Mouse (Mus musculus) embryonic facial prominence, embryonic 12.5 days (tissue): ENCODE measurements around the gene Dgka. TPM values are rescaled to one million over a fixed set of nuclear protein-coding genes. Genes with fewer than 3 reads are reported as not detected.

Experiments
- ATAC-seq: fragments of 200-750 bp; cut with Nextera tagmentation; 2 replicates; pipeline ENCODE4 v1.8.0; 2017; ENCODE audit not compliant: insufficient number of reproducible peaks, insufficient read depth, low FRiP score, low TSS enrichment
- H3K27ac ChIP-seq: fragments of 300-500 bp; sonication (generic); 2 replicates; pipeline ENCODE4 v1.5.1; 2016; ENCODE audit warnings: mild to moderate bottlenecking
- H3K27me3 ChIP-seq: fragments of 300-500 bp; sonication (generic); 2 replicates; pipeline ENCODE4 v1.6.1; 2016; ENCODE audit warnings: mild to moderate bottlenecking, moderate library complexity
- H3K36me3 ChIP-seq: fragments of 300-500 bp; sonication (generic); 2 replicates; pipeline ENCODE4 v1.6.1; 2016; ENCODE audit warnings: mild to moderate bottlenecking
- H3K4me1 ChIP-seq: fragments of 300-500 bp; sonication (generic); 2 replicates; pipeline ENCODE4 v1.6.1; 2016
- H3K4me2 ChIP-seq: fragments of 300-500 bp; sonication (generic); replicated peaks from 2 replicates; pipeline ENCODE4 v1.6.1; 2016; ENCODE audit warnings: mild to moderate bottlenecking, moderate library complexity
- H3K4me3 ChIP-seq: fragments of 300-500 bp; sonication (generic); 2 replicates; pipeline ENCODE4 v1.5.1; 2016; ENCODE audit warnings: mild to moderate bottlenecking
- H3K9ac ChIP-seq: fragments of 300-500 bp; sonication (generic); 2 replicates; pipeline ENCODE4 v1.6.1; 2016; ENCODE audit warnings: mild to moderate bottlenecking, moderate library complexity
- H3K9me3 ChIP-seq: fragments of 300-500 bp; sonication (generic); 2 replicates; pipeline ENCODE4 v1.6.1; 2016; ENCODE audit warnings: mild to moderate bottlenecking, moderate library complexity
- WGBS: fragments of 180-500 bp; shearing (Covaris S2); methylation state at CpG from one replicate; pipeline ENCODE4 v1.1.7; 2016; 5-methylcytosine and 5-hydroxymethylcytosine counted together
- polyA plus RNA-seq: library from polyadenylated mRNA; unstranded; fragments of >200 nt; fragmentation: Nextera tagmentation; extraction: Ambion mirVana; gene quantifications from 2 replicates; pipeline ENCODE4 v1.2.1, GENCODE M21; 2016

Dgka gene
- polyA plus RNA-seq, 1 experiment from 2014 or later = 10.4 TPM

DNA sequence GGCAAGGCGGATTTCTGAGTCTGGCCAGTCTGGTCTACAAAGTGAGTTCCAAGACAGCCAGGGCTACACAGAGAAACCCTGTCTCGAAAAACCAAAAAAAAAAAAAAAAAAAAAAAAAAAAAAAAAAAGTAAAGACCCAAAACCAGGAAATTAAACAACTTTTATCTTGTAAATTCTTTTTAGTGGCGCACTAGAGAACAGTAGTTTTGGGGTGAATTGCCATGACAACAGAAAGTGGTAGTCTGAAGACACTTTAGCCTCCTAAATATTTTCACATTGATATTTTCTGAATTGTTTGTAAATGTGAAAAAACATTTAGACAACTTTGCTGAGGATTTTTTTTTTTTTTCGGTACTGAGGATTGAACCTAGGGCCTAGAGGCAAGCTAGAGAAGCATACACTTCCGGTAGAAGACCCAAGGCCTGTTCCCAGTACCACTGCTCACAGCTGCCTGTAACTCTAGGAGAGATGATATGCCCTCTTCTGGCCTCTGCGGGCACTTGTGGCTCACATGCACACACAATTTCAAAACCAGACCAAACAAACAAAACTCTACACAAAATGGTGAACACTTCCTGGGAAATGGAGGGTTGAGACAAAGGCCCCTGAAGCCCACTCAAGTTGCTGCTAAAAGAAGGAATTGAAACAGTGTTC, 47.5 kb downstream of the Dgka start:
- Histone ChIP-seq H3K4me2 (peak overlapping the region; percentile 51; the same call in 1 of the 2 replicates), H3K36me3 (peaks cover 41% of the 10 kb centered on the region), H3K27me3 (no peaks in the 10 kb centered on the region), H3K9me3 (no peaks in the 10 kb centered on the region), H3K4me1 (peaks cover 10% of the 10 kb centered on the region), H3K27ac (peak overlapping the region; percentile 98; the same call in 1 of the 2 replicates), H3K4me3 (no peak overlapping the region), H3K9ac (no peak overlapping the region)
- no peak for ATAC-seq
- WGBS = 83% methylated on average over 6 of the region's 6 CpGs

DNA sequence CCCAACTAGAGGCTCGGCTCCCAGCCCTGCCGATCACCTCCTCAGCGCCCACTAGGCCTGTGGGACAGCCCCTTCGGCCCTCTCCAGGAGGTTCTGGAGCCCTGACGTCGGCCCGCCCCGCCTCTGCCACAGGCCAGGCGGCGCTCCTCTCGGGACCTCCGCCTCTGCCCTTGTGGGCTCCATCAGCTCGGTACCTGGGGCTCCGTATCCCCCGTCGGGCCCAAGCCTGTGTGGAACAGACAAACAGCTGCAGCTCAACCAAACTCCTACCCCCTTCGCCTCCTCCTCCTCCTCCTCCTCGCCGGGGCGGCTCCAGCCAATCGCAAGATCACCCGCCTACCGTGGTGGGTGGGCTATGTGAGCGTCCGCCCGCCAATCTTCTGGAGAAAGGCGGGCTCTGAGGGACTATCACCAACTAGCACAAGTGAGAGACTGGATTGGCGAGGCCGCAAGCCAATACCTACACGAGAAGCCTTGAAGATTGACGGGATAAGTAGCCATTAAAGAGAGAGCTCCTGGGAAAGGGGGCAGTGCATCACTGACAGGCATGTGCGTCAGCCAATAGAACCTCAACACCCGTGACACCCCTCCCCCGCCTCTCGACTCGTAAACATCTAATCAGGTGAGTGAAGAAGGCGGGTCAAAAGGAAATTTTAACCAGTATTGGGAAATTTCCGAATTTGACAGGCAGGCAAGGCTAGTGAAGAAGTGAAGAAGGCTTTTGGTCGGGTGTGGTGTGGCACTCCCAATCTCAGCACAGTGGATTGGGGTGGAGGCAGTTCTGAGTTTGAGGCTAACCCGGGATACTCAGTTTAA, 48.5 kb downstream of the Dgka start, which contains the start of gene Rab5b:
Gene Rab5b, minus strand, starts transcription at position 273 of the 816 bp plus-strand sequence.
- Histone ChIP-seq H3K27me3 (no peaks in the 10 kb centered on the region), H3K4me3 (peak within 1 kb of the TSS; percentile 89), H3K4me1 (peaks cover 7% of the 10 kb centered on the region)

DNA sequence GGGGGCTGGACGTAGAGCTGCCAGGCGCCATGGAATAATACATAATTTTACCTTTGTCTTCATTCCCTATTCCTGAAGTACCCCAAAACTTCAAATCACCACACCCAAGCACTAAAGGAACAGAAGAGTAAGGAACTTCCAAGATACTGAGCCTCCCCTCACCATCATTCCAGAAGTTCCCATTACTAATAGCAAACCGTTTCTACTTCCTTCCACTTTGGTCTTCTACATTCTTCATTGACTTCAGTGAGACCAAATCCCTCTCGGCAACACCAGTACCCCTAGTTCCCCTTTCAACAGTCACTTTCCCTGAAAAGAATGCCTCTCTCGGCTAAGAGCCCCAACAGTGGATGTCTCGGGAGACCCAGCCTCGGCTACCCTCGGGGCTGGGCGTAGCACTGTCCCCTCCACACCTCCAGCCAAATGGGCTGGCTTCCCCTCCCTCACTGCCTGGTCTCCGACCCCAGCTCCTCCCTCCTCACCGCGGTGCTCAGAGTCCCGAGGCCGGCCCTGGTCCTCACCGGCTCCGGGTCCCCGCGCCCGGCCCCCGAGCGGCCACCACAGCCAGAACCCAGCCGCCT, 49.2 kb downstream of the Dgka start:
- Histone ChIP-seq H3K27ac (peak overlapping the region; percentile 98), H3K9me3 (no peaks in the 10 kb centered on the region), H3K27me3 (no peaks in the 10 kb centered on the region), H3K4me2 (peak overlapping the region; percentile 59), H3K36me3 (peaks cover 25% of the 10 kb centered on the region), H3K4me1 (peaks cover 7% of the 10 kb centered on the region), H3K9ac (peak overlapping the region; percentile 95), H3K4me3 (peak overlapping the region; percentile 89)
- 2% methylated on average over 22 of the region's 22 CpGs for WGBS
- no peak for ATAC-seq

More for the DNA sequence above, 48.5 kb downstream of the Dgka start, which contains the start of gene Rab5b:
- under 1% methylated on average over 39 of the region's 40 CpGs for WGBS
- Histone ChIP-seq H3K9ac (peak within 1 kb of the TSS; percentile 95), H3K36me3 (peaks cover 32% of the 10 kb centered on the region), H3K27ac (peak within 1 kb of the TSS; percentile 98), H3K9me3 (no peaks in the 10 kb centered on the region), H3K4me2 (peak within 1 kb of the TSS; percentile 59)
- ATAC-seq = peak; percentile 100

DNA sequence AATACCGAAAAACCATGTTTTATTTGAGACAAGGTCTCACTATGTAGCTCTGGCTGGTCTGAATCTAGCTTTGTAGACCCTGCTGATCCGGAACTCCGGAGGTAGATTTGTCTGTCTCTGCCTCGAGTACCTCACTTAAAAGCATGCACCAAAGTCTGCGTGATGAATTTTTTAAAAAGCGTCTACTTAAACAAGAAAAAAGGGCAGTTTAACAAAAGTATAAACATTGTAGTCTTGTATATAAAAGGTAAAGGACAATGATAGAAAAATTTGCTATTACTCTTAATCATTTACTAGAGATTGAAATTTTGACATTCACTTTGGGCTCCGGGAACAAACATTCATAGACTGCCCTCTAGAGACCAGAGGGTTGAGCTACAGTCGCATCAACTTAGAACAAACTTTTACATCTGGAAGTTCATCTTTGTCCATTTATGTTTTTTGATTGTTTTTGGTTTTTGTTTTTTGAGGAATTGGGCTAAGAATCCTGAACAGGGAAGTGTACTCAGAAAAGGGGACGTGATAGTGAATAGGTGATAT, 70.1 kb downstream of the Dgka start:
- Histone ChIP-seq H3K36me3 (peaks cover 12% of the 10 kb centered on the region), H3K4me1 (peaks cover 12% of the 10 kb centered on the region; the same call in 1 of the 2 replicates), H3K9ac (peak overlapping the region; percentile 66), H3K4me2 (peak overlapping the region; percentile 88), H3K4me3 (peak overlapping the region; percentile 62), H3K9me3 (no peaks in the 10 kb centered on the region), H3K27ac (peak overlapping the region; percentile 62; the same call in 1 of the 2 replicates), H3K27me3 (no peaks in the 10 kb centered on the region)
- ATAC-seq = no peak
- 3% methylated on average over 9 of the region's 9 CpGs for WGBS

DNA sequence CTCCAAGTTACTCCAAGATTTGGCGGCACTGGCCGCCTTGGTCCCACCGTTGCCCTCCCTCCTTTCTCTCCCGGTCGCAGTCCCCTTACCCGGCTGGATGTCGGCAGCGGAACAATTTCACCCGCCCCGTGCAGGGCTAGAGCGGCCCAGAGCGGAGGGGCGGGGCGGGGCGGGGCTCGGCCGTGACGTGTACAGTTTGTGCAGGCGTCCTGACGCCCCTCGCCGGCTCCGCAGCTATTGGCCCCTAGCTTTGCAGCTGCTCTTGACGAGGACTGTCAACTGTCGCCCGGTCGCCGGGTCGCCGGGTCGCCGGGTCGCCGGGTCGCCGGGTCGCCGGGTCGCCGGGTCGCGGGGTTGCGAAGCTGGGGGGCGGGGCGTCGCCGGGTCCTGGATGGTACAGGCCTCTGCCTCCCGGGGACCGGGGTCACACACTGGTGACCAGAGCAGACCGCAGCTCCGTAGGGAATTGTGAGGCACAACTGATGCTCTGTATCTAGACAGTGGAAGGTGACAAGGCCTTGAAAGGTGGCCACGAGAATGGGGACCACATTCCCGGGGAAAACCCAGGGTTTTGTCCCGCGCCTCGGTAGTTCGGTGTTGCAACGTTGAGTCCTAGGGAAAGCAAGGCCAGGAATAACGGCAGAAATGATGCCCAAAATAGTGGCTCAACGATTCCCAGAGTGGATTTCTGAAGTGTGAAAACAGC, 70.7 kb downstream of the Dgka start, which contains the start of gene Suox:
Gene Suox, minus strand, starts transcription at position 311 of the 706 bp plus-strand sequence.
- Histone ChIP-seq H3K9me3 (no peaks in the 10 kb centered on the region), H3K4me1 (peaks cover 15% of the 10 kb centered on the region; the same call in 1 of the 2 replicates), H3K4me3 (peak within 1 kb of the TSS; percentile 62), H3K27ac (peak within 1 kb of the TSS; percentile 62; the same call in 1 of the 2 replicates), H3K4me2 (peak within 1 kb of the TSS; percentile 88), H3K36me3 (peaks cover 7% of the 10 kb centered on the region), H3K27me3 (no peaks in the 10 kb centered on the region), H3K9ac (peak within 1 kb of the TSS; percentile 66)
- under 1% methylated on average over 60 of the region's 60 CpGs for WGBS
- peak; percentile 93 for ATAC-seq

DNA sequence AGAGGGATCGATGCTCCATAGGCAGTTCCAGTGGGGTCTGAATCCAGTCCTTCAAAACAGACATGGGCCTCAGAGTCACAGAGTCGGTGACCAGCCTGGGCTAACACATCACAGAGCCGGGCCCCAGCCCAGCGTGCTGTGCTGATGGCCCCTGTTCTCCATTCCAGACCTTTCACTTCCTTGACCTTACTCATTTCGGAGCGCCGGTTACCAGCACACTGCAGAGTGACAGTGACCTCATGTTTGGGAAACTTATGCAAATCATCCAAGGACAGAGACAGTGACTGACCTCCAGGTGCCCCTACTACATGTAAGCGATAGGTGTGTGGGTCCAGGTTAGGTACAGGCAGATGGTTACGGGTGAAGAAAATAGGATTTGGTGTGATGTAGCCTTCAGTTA, 73.5 kb downstream of the Dgka start:
- ATAC-seq = no peak
- no peak overlapping the region for H3K9ac ChIP-seq

More for the DNA sequence above, 73.5 kb downstream of the Dgka start:
- peaks cover 7% of the 10 kb centered on the region for H3K36me3 ChIP-seq
- H3K27ac ChIP-seq = no peak overlapping the region
- no peaks in the 10 kb centered on the region for H3K27me3 ChIP-seq
- no peak overlapping the region for H3K4me2 ChIP-seq
- H3K4me3 ChIP-seq = no peak overlapping the region
- WGBS = 92% methylated on average over 9 of the region's 9 CpGs
- H3K9me3 ChIP-seq = no peaks in the 10 kb centered on the region
- peaks cover 15% of the 10 kb centered on the region; the same call in 1 of the 2 replicates for H3K4me1 ChIP-seq

Other genes starting within 250 kb of the Dgka start
- 3.2 and 3.9 TPM in 2 replicates for gene Myl6b, start 246.2 kb downstream of the Dgka start, polyA plus RNA-seq
- gene Esyt1, start 219.0 kb downstream of the Dgka start, polyA plus RNA-seq = 29.2 and 30.7 TPM in 2 replicates
- gene Zc3h10, start 197.1 kb downstream of the Dgka start, polyA plus RNA-seq = 18.8 and 19.4 TPM in 2 replicates
- gene Rpl41, start 195.6 kb downstream of the Dgka start, polyA plus RNA-seq = 3,271 and 3,412 TPM in 2 replicates
- 189 and 192 TPM in 2 replicates for gene Pa2g4, start 178.9 kb downstream of the Dgka start, polyA plus RNA-seq
- 20.9 TPM in 2 replicates for gene Erbb3, start 155.2 kb downstream of the Dgka start, polyA plus RNA-seq
- gene Rps26, start 118.1 kb downstream of the Dgka start, polyA plus RNA-seq = 668 and 696 TPM in 2 replicates
- gene Ikzf4, start 98.9 kb downstream of the Dgka start, polyA plus RNA-seq = 5.5 and 6.6 TPM in 2 replicates
- gene Suox, start 70.8 kb downstream of the Dgka start, polyA plus RNA-seq = 18.5 and 19.5 TPM in 2 replicates
- 80.0 and 85.6 TPM in 2 replicates for gene Rab5b, start 48.6 kb downstream of the Dgka start, polyA plus RNA-seq
- gene Pmel, start 40.7 kb downstream of the Dgka start, polyA plus RNA-seq = 26.3 and 48.0 TPM in 2 replicates
- 134 and 143 TPM in 2 replicates for gene Cdk2, start 39.8 kb downstream of the Dgka start, polyA plus RNA-seq
- gene Pym1, start 3.0 kb upstream of the Dgka start, polyA plus RNA-seq = 48.9 and 53.1 TPM in 2 replicates
- 0.42 and 0.93 TPM in 2 replicates for gene Mmp19, start 46.1 kb upstream of the Dgka start, polyA plus RNA-seq
- 55.6 and 60.5 TPM in 2 replicates for gene Dnajc14, start 59.2 kb upstream of the Dgka start, polyA plus RNA-seq
- 24.8 and 25.7 TPM in 2 replicates for gene Tmem198b, start 59.5 kb upstream of the Dgka start, polyA plus RNA-seq
- 227 and 230 TPM in 2 replicates for gene Sarnp, start 72.5 kb upstream of the Dgka start, polyA plus RNA-seq
- gene Ormdl2, start 76.8 kb upstream of the Dgka start, polyA plus RNA-seq = 31.5 and 35.5 TPM in 2 replicates
- 10.8 and 11.9 TPM in 2 replicates for gene Gdf11, start 146.9 kb upstream of the Dgka start, polyA plus RNA-seq
- gene Cd63, start 156.1 kb upstream of the Dgka start, polyA plus RNA-seq = 459 and 465 TPM in 2 replicates
- gene Rdh5, start 178.0 kb upstream of the Dgka start, polyA plus RNA-seq = 14.2 and 14.7 TPM in 2 replicates
- 210 and 215 TPM in 2 replicates for gene Bloc1s1, start 179.2 kb upstream of the Dgka start, polyA plus RNA-seq
- gene Itga7, start 189.0 kb upstream of the Dgka start, polyA plus RNA-seq = 5.2 TPM in 2 replicates
- 0.13 TPM in 1 of 2 replicates, not detected in the other for gene Mettl7b, start 216.1 kb upstream of the Dgka start, polyA plus RNA-seq
- not detected in 2 replicates for gene Olfr9, start 244.6 kb upstream of the Dgka start, polyA plus RNA-seq